Mouse (Mus musculus): Measurements from ENCODE around the gene Msh3. TPM values are rescaled to one million over a fixed set of nuclear protein-coding genes. Genes with fewer than 3 reads are reported as not detected.
"Not testable (repeated sequence)": the region's sequence is repeated elsewhere in the genome, so short reads cannot be mapped to it uniquely, and the experiment has no call there.

Msh3 gene
- polyA plus RNA-seq, 1 experiment from 2014 or later = 8.1 TPM

DNA sequence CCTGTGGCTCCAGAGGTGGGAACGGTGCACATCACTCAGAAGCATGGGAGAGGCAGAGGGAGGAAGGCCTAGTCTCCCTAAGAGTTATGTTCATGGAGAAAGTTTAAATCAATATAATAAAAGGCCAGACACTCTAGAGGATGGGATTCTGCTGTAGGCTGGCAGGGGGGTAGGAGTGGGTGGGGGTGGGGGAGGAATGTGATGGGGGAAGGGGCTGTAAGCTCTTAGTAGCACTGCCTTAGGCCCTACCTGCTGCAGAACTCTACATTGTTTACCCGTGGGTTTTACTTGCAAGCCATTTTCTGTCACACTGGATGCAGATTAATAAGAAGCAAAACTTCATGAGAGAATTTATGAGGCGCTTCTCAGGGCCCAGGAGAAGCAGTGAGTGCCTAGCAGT is 135.0 kb downstream of the Msh3 start:
- Histone ChIP-seq H3K4me2 (no peak overlapping the region), H3K4me3 (replicated peaks) (no peak overlapping the region), H3K27ac (replicated peaks) (no peak overlapping the region), H3K9me3 (replicated peaks) (no peaks in the 10 kb centered on the region), H3K9ac (no peak overlapping the region), H3K36me3 (replicated peaks) (peaks cover 23% of the 10 kb centered on the region), H3K27me3 (no peaks in the 10 kb centered on the region), H3K4me1 (replicated peaks) (no peaks in the 10 kb centered on the region)
- WGBS (ENCODE audit: insufficient replicate concordance) = 75% methylated on average over 3 of the region's 3 CpGs
- ATAC-seq (ENCODE audit: insufficient read depth) = no peak

DNA sequence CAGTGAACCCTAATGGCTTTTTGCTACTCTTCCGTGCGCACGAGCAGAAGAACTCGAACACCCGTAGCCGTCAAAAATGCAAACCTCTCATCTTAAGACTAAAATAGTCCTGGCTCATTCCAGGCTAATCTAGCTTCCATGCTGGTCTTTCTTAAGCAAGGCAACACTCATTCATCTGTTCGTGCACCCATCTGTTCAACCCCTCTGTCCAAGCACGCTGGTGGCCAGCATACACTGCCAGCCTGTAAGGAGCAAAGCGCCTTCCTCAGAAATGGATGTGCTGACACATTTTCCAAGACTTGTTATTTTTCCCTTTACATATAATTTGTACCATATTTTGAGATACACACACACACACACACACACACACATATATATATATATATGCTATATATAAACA is 137.6 kb downstream of the Msh3 start:
- Histone ChIP-seq H3K4me1 (replicated peaks) (no peaks in the 10 kb centered on the region), H3K36me3 (replicated peaks) (peaks cover 31% of the 10 kb centered on the region), H3K9me3 (replicated peaks) (no peaks in the 10 kb centered on the region), H3K9ac (no peak overlapping the region), H3K4me2 (no peak overlapping the region), H3K27me3 (no peaks in the 10 kb centered on the region), H3K27ac (replicated peaks) (no peak overlapping the region), H3K4me3 (replicated peaks) (no peak overlapping the region)
- 84% methylated on average over 9 of the region's 9 CpGs for WGBS (ENCODE audit: insufficient replicate concordance)
- no peak for ATAC-seq (ENCODE audit: insufficient read depth)

GRCm38 (mm10) chr13:92196860-92197259 is 157.9 kb downstream of the Msh3 start:
- 62% methylated on average over 2 of the region's 2 CpGs for WGBS (ENCODE audit: insufficient replicate concordance)
- no peak for ATAC-seq (ENCODE audit: insufficient read depth)
- no peaks in the 10 kb centered on the region for H3K36me3 ChIP-seq (replicated peaks)
- no peak overlapping the region for H3K4me3 ChIP-seq (replicated peaks)
- no peak overlapping the region for H3K4me2 ChIP-seq
- no peaks in the 10 kb centered on the region for H3K4me1 ChIP-seq (replicated peaks)
- H3K27me3 ChIP-seq = no peaks in the 10 kb centered on the region
- no peak overlapping the region for H3K9ac ChIP-seq
- no peaks in the 10 kb centered on the region for H3K9me3 ChIP-seq (replicated peaks)
- no peak overlapping the region for H3K27ac ChIP-seq (replicated peaks)

- H3K27me3 ChIP-seq; ATAC-seq (ENCODE audit: insufficient read depth); H3K9me3 ChIP-seq (replicated peaks); H3K36me3 ChIP-seq (replicated peaks); H3K4me1 ChIP-seq (replicated peaks); H3K27ac ChIP-seq (replicated peaks); H3K4me3 ChIP-seq (replicated peaks); H3K9ac ChIP-seq; H3K4me2 ChIP-seq: not testable (repeated sequence)
- 56% methylated on average over 5 of the region's 5 CpGs for WGBS (ENCODE audit: insufficient replicate concordance)
These were observed 161.0 kb downstream of the Msh3 start for GRCm38 (mm10) chr13:92193806-92194205.

DNA sequence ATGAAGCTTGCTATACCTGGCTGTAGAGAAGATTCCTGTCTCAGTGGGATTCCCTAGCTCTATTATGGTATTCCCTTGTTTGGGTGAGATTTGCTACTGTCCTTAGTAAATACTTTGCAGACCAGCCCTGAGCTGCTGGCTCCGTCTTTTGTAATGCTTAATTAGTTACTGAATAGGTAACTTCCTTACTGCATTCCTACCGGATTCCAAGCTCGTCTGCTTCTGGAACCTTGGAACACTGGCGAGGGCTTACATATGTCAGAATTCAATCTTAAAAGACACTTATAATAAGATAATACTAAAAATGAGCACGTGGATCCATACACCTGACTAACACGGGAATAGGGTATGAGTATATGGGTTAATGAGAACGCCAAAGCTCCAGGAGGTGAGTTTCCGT is 182.1 kb downstream of the Msh3 start:
- 68% methylated on average over 8 of the region's 8 CpGs for WGBS (ENCODE audit: insufficient replicate concordance)
- H3K4me3 ChIP-seq (replicated peaks) = not testable (repeated sequence)

More for the DNA sequence above, 182.1 kb downstream of the Msh3 start:
- H3K36me3 ChIP-seq (replicated peaks); H3K4me1 ChIP-seq (replicated peaks); H3K27me3 ChIP-seq; H3K4me2 ChIP-seq; H3K27ac ChIP-seq (replicated peaks); H3K9ac ChIP-seq; H3K9me3 ChIP-seq (replicated peaks); ATAC-seq (ENCODE audit: insufficient read depth): not testable (repeated sequence)

Other genes starting within 250 kb of the Msh3 start
- gene Rasgrf2, start 223.3 kb downstream of the Msh3 start, polyA plus RNA-seq (2015; fragmentation: Nextera tagmentation; extraction: Ambion mirVana) = 0.02 and 0.13 TPM in 2 replicates
- 0.30 and 0.38 TPM in 2 replicates for gene Gm20379, start 49.0 kb downstream of the Msh3 start, polyA plus RNA-seq (2015; fragmentation: Nextera tagmentation; extraction: Ambion mirVana)
- gene Dhfr, start 277 bp downstream of the Msh3 start, polyA plus RNA-seq (2015; fragmentation: Nextera tagmentation; extraction: Ambion mirVana) = 14.3 and 15.9 TPM in 2 replicates
- gene Ankrd34b, start 70.9 kb upstream of the Msh3 start, polyA plus RNA-seq (2015; fragmentation: Nextera tagmentation; extraction: Ambion mirVana) = 0.03 TPM in 1 of 2 replicates, not detected in the other
- 0.10 TPM in 1 of 2 replicates, not detected in the other for gene Fam151b, start 129.0 kb upstream of the Msh3 start, polyA plus RNA-seq (2015; fragmentation: Nextera tagmentation; extraction: Ambion mirVana)
- gene Zfyve16, start 175.9 kb upstream of the Msh3 start, polyA plus RNA-seq (2015; fragmentation: Nextera tagmentation; extraction: Ambion mirVana) = 1.5 and 1.6 TPM in 2 replicates
- gene Spz1, start 221.2 kb upstream of the Msh3 start, polyA plus RNA-seq (2015; fragmentation: Nextera tagmentation; extraction: Ambion mirVana) = not detected in 2 replicates